Mouse (Mus musculus) heart, embryonic 12.5 days (tissue): ENCODE results near the gene Fgd3. TPM values are rescaled to one million over a fixed set of nuclear protein-coding genes. Genes with fewer than 3 reads are reported as not detected.
A peak's percentile ranks its signal among the peaks of the same experiment; 100 is the strongest.

Source experiments
- ATAC-seq: fragments of 200-750 bp; cut with Nextera tagmentation; 2 replicates; pipeline ENCODE4 v1.8.0; 2017; ENCODE audit warnings: moderate TSS enrichment, moderate library complexity; ENCODE audit not compliant: insufficient number of reproducible peaks, low FRiP score
- H3K27ac ChIP-seq: fragments of 300-500 bp; sonication (generic); 2 replicates; pipeline ENCODE4 v1.5.1; 2016; ENCODE audit warnings: mild to moderate bottlenecking, moderate library complexity; ENCODE audit not compliant: poor library complexity, severe bottlenecking
- H3K27me3 ChIP-seq: fragments of 300-500 bp; sonication (generic); replicated peaks from 2 replicates; pipeline ENCODE4 v1.6.1; 2016; ENCODE audit warnings: mild to moderate bottlenecking, moderate library complexity
- H3K36me3 ChIP-seq: fragments of 300-500 bp; sonication (generic); 2 replicates; pipeline ENCODE4 v1.6.1; 2016; ENCODE audit warnings: mild to moderate bottlenecking, moderate library complexity
- H3K4me1 ChIP-seq: fragments of 300-500 bp; sonication (generic); replicated peaks from 2 replicates; pipeline ENCODE4 v1.6.1; 2016; ENCODE audit warnings: mild to moderate bottlenecking
- H3K4me2 ChIP-seq: fragments of 300-500 bp; sonication (generic); 2 replicates; pipeline ENCODE4 v1.6.1; 2016; ENCODE audit warnings: mild to moderate bottlenecking, moderate library complexity
- H3K4me3 ChIP-seq: fragments of 300-500 bp; sonication (generic); 2 replicates; pipeline ENCODE4 v1.5.1; 2016; ENCODE audit warnings: mild to moderate bottlenecking
- H3K9ac ChIP-seq: fragments of 300-500 bp; sonication (generic); 2 replicates; pipeline ENCODE4 v1.6.1; 2016; ENCODE audit warnings: mild to moderate bottlenecking, moderate library complexity
- H3K9me3 ChIP-seq: fragments of 300-500 bp; sonication (generic); replicated peaks from 2 replicates; pipeline ENCODE4 v1.6.1; 2016; ENCODE audit warnings: mild to moderate bottlenecking, moderate library complexity
- WGBS: fragments of 180-500 bp; shearing (Covaris S2); methylation state at CpG from one replicate; pipeline ENCODE4 v1.1.7; 2016; 5-methylcytosine and 5-hydroxymethylcytosine counted together
- polyA plus RNA-seq: library from polyadenylated mRNA; unstranded; fragments of >200 nt; fragmentation: Nextera tagmentation; extraction: Ambion mirVana; gene quantifications from 2 replicates; pipeline ENCODE4 v1.2.1, GENCODE M21; 2016

The Fgd3 gene
- polyA plus RNA-seq, 1 experiment from 2014 or later, result 0.15 TPM

DNA sequence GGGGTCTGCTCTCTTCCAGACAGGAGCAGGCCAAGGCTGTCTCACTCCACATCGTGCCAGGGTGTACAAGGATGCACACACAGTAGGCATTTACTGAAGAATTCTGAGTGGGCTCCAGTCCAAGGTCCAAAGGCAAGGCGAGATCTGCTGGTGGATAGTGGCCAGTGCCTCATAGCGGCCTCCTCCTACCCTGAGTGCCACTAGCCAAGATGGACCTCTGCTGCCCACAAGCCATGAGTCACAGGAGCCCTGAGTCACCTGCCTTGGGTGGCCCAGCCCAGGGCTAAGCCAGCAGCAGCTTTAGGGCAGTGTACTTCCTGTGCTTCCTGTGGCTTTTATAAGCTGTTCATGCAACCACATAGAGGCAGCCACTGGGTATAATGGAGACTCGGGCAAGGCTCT, 106.6 kb downstream of the Fgd3 start:
- Histone ChIP-seq H3K9me3 (no peaks in the 10 kb centered on the region), H3K4me2 (peak overlapping the region; percentile 14; the same call in 1 of the 2 replicates), H3K27me3 (no peaks in the 10 kb centered on the region; the same call in 1 of the 2 replicates), H3K9ac (peak overlapping the region; percentile 9; the same call in 1 of the 2 replicates), H3K4me3 (no peak overlapping the region), H3K27ac (no peak overlapping the region), H3K4me1 (peaks cover 52% of the 10 kb centered on the region), H3K36me3 (no peaks in the 10 kb centered on the region)
- 48% methylated on average over 4 of the region's 4 CpGs for WGBS
- ATAC-seq, result no peak

- H3K4me2 ChIP-seq, result no peak overlapping the region
- H3K36me3 ChIP-seq, result peaks cover 1% of the 10 kb centered on the region; the same call in 1 of the 2 replicates
- H3K9ac ChIP-seq, result no peak overlapping the region
- 81% methylated on average over 4 of the region's 4 CpGs for WGBS
- no peaks in the 10 kb centered on the region for H3K9me3 ChIP-seq
- H3K4me3 ChIP-seq, result no peak overlapping the region
- no peaks in the 10 kb centered on the region; the same call in 1 of the 2 replicates for H3K27me3 ChIP-seq
- no peak overlapping the region for H3K27ac ChIP-seq
- no peak for ATAC-seq
- peaks cover 52% of the 10 kb centered on the region for H3K4me1 ChIP-seq
Measured at GRCm38 (mm10) chr13:49212711-49213500, 107.2 kb downstream of the Fgd3 start.

Other genes starting within 250 kb of the Fgd3 start
- 0.89 and 1.4 TPM in 2 replicates for gene Wnk2, start 172.3 kb downstream of the Fgd3 start, polyA plus RNA-seq
- 51.0 and 55.8 TPM in 2 replicates for gene Ninj1, start 132.8 kb downstream of the Fgd3 start, polyA plus RNA-seq
- gene Card19, start 104.3 kb downstream of the Fgd3 start, polyA plus RNA-seq, result 76.4 and 81.2 TPM in 2 replicates
- 0.63 and 0.80 TPM in 2 replicates for gene Susd3, start 71.6 kb downstream of the Fgd3 start, polyA plus RNA-seq
- 53.5 and 54.0 TPM in 2 replicates for gene Bicd2, start 21.3 kb upstream of the Fgd3 start, polyA plus RNA-seq
- 13.1 and 14.0 TPM in 2 replicates for gene Ippk, start 100.9 kb upstream of the Fgd3 start, polyA plus RNA-seq
- 0.88 and 0.92 TPM in 2 replicates for gene Tes3-ps, start 173.0 kb upstream of the Fgd3 start, polyA plus RNA-seq
- gene Ecm2, start 184.5 kb upstream of the Fgd3 start, polyA plus RNA-seq, result 2.0 and 2.4 TPM in 2 replicates
- gene Aspn, start 224.1 kb upstream of the Fgd3 start, polyA plus RNA-seq, result 2.5 and 3.7 TPM in 2 replicates